Mouse (Mus musculus) olfactory bulb, adult 2 months (tissue): ENCODE data around the gene Foxp1.

Source experiments
- CTCF ChIP-seq: fragments of 200-500 bp; IDR thresholded peaks from 2 replicates; pipeline ENCODE4 v1.5.1; 2012; ENCODE audit warnings: low read depth, mild to moderate bottlenecking, low read length, moderate library complexity; ENCODE audit not compliant: insufficient read depth
- POLR2A ChIP-seq: fragments of 200-500 bp; IDR thresholded peaks from 2 replicates; pipeline ENCODE4 v1.6.1; 2012; ENCODE audit warnings: mild to moderate bottlenecking, low read depth, low read length, moderate library complexity; ENCODE audit not compliant: insufficient read depth

- TF ChIP-seq CTCF (no peak), POLR2A (no peak)
These were observed 256.4 kb downstream of the Foxp1 start for GRCm38 (mm10) chr6:99265945-99266656.
